Mouse (Mus musculus): ENCODE data around the gene Kars. TPM values are rescaled to one million over a fixed set of nuclear protein-coding genes. Genes with fewer than 3 reads are reported as not detected.
A peak's percentile ranks its signal among the peaks of the same experiment; 100 is the strongest.

The Kars gene
- polyA plus RNA-seq, 1 experiment, result 325 TPM

- no peaks in the 10 kb centered on the region for H3K4me1 ChIP-seq (ENCODE audit: control insufficient read depth, insufficient read depth, low read length)
- no peaks in the 10 kb centered on the region for H3K36me3 ChIP-seq (ENCODE audit: control insufficient read depth, insufficient read depth, low read length, poor library complexity, severe bottlenecking)
- H3K4me3 ChIP-seq (ENCODE audit: low read depth, low read length), result no peak overlapping the region
- H3K9me3 ChIP-seq (replicated peaks; ENCODE audit: control insufficient read depth, insufficient read depth, low read length, poor library complexity, severe bottlenecking), result no peaks in the 10 kb centered on the region
- no peak for TF ChIP-seq POLR2A (IDR thresholded peaks at IDR 0.05; ENCODE audit: insufficient read depth, low read length)
- peak; percentile 26 for TF ChIP-seq CTCF (IDR thresholded peaks at IDR 0.05; ENCODE audit: low read depth, low read length)
- no peak overlapping the region for H3K9ac ChIP-seq (ENCODE audit: low read depth, poor library complexity, severe bottlenecking)
- H3K27ac ChIP-seq (ENCODE audit: insufficient read depth, low read length), result no peak overlapping the region
- no peaks in the 10 kb centered on the region for H3K27me3 ChIP-seq (ENCODE audit: control insufficient read depth, insufficient read depth, low read length, poor library complexity, severe bottlenecking)
These were observed 34.1 kb upstream of the Kars start for GRCm38 (mm10) chr8:112045182-112045581.

- Histone ChIP-seq H3K27ac (ENCODE audit: insufficient read depth, low read length) (no peak overlapping the region), H3K4me1 (ENCODE audit: control insufficient read depth, insufficient read depth, low read length) (peaks cover 2% of the 10 kb centered on the region), H3K36me3 (ENCODE audit: control insufficient read depth, insufficient read depth, low read length, poor library complexity, severe bottlenecking) (no peaks in the 10 kb centered on the region), H3K9me3 (replicated peaks; ENCODE audit: control insufficient read depth, insufficient read depth, low read length, poor library complexity, severe bottlenecking) (no peaks in the 10 kb centered on the region), H3K27me3 (ENCODE audit: control insufficient read depth, insufficient read depth, low read length, poor library complexity, severe bottlenecking) (no peaks in the 10 kb centered on the region), H3K9ac (ENCODE audit: low read depth, poor library complexity, severe bottlenecking) (no peak overlapping the region; the same call in 1 of the 2 replicates), H3K4me3 (ENCODE audit: low read depth, low read length) (peak overlapping the region; percentile 14)
- TF ChIP-seq EP300 (IDR thresholded peaks at IDR 0.05; ENCODE audit: insufficient read depth, low read depth, low read length), result no peak
- no peak for TF ChIP-seq POLR2A (IDR thresholded peaks at IDR 0.05; ENCODE audit: insufficient read depth, low read length)
- no peak for TF ChIP-seq CTCF (IDR thresholded peaks at IDR 0.05; ENCODE audit: low read depth, low read length)
These were observed 26.4 kb upstream of the Kars start for GRCm38 (mm10) chr8:112037521-112037920.

- no peak overlapping the region for H3K27ac ChIP-seq (ENCODE audit: insufficient read depth, low read length)
- no peak for TF ChIP-seq EP300 (IDR thresholded peaks at IDR 0.05; ENCODE audit: insufficient read depth, low read depth, low read length)
- TF ChIP-seq POLR2A (IDR thresholded peaks at IDR 0.05; ENCODE audit: insufficient read depth, low read length), result no peak
- TF ChIP-seq CTCF (IDR thresholded peaks at IDR 0.05; ENCODE audit: low read depth, low read length), result peak; percentile 19
- no peaks in the 10 kb centered on the region for H3K36me3 ChIP-seq (ENCODE audit: control insufficient read depth, insufficient read depth, low read length, poor library complexity, severe bottlenecking)
- no peaks in the 10 kb centered on the region for H3K27me3 ChIP-seq (ENCODE audit: control insufficient read depth, insufficient read depth, low read length, poor library complexity, severe bottlenecking)
- no peak overlapping the region for H3K9ac ChIP-seq (ENCODE audit: low read depth, poor library complexity, severe bottlenecking)
- peaks cover 4% of the 10 kb centered on the region for H3K4me1 ChIP-seq (ENCODE audit: control insufficient read depth, insufficient read depth, low read length)
- H3K4me3 ChIP-seq (ENCODE audit: low read depth, low read length), result no peak overlapping the region
- H3K9me3 ChIP-seq (replicated peaks; ENCODE audit: control insufficient read depth, insufficient read depth, low read length, poor library complexity, severe bottlenecking), result no peaks in the 10 kb centered on the region
These were observed 23.5 kb upstream of the Kars start for GRCm38 (mm10) chr8:112034603-112035002.

GRCm38 (mm10) chr8:112033071-112033470 lies 21.9 kb upstream of the Kars start:
- no peaks in the 10 kb centered on the region for H3K27me3 ChIP-seq (ENCODE audit: control insufficient read depth, insufficient read depth, low read length, poor library complexity, severe bottlenecking)
- no peak overlapping the region for H3K9ac ChIP-seq (ENCODE audit: low read depth, poor library complexity, severe bottlenecking)
- no peak for TF ChIP-seq POLR2A (IDR thresholded peaks at IDR 0.05; ENCODE audit: insufficient read depth, low read length)
- TF ChIP-seq EP300 (IDR thresholded peaks at IDR 0.05; ENCODE audit: insufficient read depth, low read depth, low read length), result peak; percentile 84

GRCm38 (mm10) chr8:112030663-112031062 lies 19.5 kb upstream of the Kars start:
- H3K9me3 ChIP-seq (replicated peaks; ENCODE audit: control insufficient read depth, insufficient read depth, low read length, poor library complexity, severe bottlenecking), result no peaks in the 10 kb centered on the region
- no peak overlapping the region for H3K9ac ChIP-seq (ENCODE audit: low read depth, poor library complexity, severe bottlenecking)
- TF ChIP-seq EP300 (IDR thresholded peaks at IDR 0.05; ENCODE audit: insufficient read depth, low read depth, low read length), result no peak
- no peak for TF ChIP-seq CTCF (IDR thresholded peaks at IDR 0.05; ENCODE audit: low read depth, low read length)
- no peak for TF ChIP-seq POLR2A (IDR thresholded peaks at IDR 0.05; ENCODE audit: insufficient read depth, low read length)
- no peaks in the 10 kb centered on the region for H3K27me3 ChIP-seq (ENCODE audit: control insufficient read depth, insufficient read depth, low read length, poor library complexity, severe bottlenecking)
- H3K36me3 ChIP-seq (ENCODE audit: control insufficient read depth, insufficient read depth, low read length, poor library complexity, severe bottlenecking), result no peaks in the 10 kb centered on the region
- H3K27ac ChIP-seq (ENCODE audit: insufficient read depth, low read length), result no peak overlapping the region
- peaks cover 7% of the 10 kb centered on the region for H3K4me1 ChIP-seq (ENCODE audit: control insufficient read depth, insufficient read depth, low read length)
- peak overlapping the region; percentile 7; the same call in 1 of the 2 replicates for H3K4me3 ChIP-seq (ENCODE audit: low read depth, low read length)

More at GRCm38 (mm10) chr8:112033071-112033470, 21.9 kb upstream of the Kars start:
- H3K27ac ChIP-seq (ENCODE audit: insufficient read depth, low read length), result 0 out of 2 replicates have a peak overlapping the region, but pooled peaks have one; percentile 46
- H3K9me3 ChIP-seq (replicated peaks; ENCODE audit: control insufficient read depth, insufficient read depth, low read length, poor library complexity, severe bottlenecking), result no peaks in the 10 kb centered on the region
- H3K36me3 ChIP-seq (ENCODE audit: control insufficient read depth, insufficient read depth, low read length, poor library complexity, severe bottlenecking), result no peaks in the 10 kb centered on the region
- no peak overlapping the region for H3K4me3 ChIP-seq (ENCODE audit: low read depth, low read length)
- H3K4me1 ChIP-seq (ENCODE audit: control insufficient read depth, insufficient read depth, low read length), result peaks cover 7% of the 10 kb centered on the region

GRCm38 (mm10) chr8:112029455-112029854 lies 18.3 kb upstream of the Kars start:
- no peak overlapping the region for H3K9ac ChIP-seq (ENCODE audit: low read depth, poor library complexity, severe bottlenecking)
- H3K36me3 ChIP-seq (ENCODE audit: control insufficient read depth, insufficient read depth, low read length, poor library complexity, severe bottlenecking), result no peaks in the 10 kb centered on the region
- H3K27me3 ChIP-seq (ENCODE audit: control insufficient read depth, insufficient read depth, low read length, poor library complexity, severe bottlenecking), result no peaks in the 10 kb centered on the region
- TF ChIP-seq POLR2A (IDR thresholded peaks at IDR 0.05; ENCODE audit: insufficient read depth, low read length) (no peak), CTCF (IDR thresholded peaks at IDR 0.05; ENCODE audit: low read depth, low read length) (no peak), EP300 (IDR thresholded peaks at IDR 0.05; ENCODE audit: insufficient read depth, low read depth, low read length) (no peak)
- no peak overlapping the region for H3K27ac ChIP-seq (ENCODE audit: insufficient read depth, low read length)
- H3K9me3 ChIP-seq (replicated peaks; ENCODE audit: control insufficient read depth, insufficient read depth, low read length, poor library complexity, severe bottlenecking), result no peaks in the 10 kb centered on the region
- peaks cover 9% of the 10 kb centered on the region for H3K4me1 ChIP-seq (ENCODE audit: control insufficient read depth, insufficient read depth, low read length)
- no peak overlapping the region for H3K4me3 ChIP-seq (ENCODE audit: low read depth, low read length)

Data from ES-Bruce4 (cell line).